33 mouse cellular contexts compared by ENCODE assay signal in genomic region chr6:24613346-24613745, GRCm38 (mm10). TPM values are rescaled to one million over a fixed set of nuclear protein-coding genes. Genes with fewer than 3 reads are reported as not detected.
"Had no signal": no experiment of that assay in that cellular context is flagged by ENCODE, and none has a peak within 500 bp of the region (broad histone marks: within the 10 kb centered on the region; RNA-seq: fewer than 3 reads in every experiment).

No protein-coding gene starts in this region.

- ATAC-seq: forebrain, embryonic 16.5 days; hindbrain, embryonic 16.5 days; inflammation-experienced regulatory T-cells, adult 6 months; intestine, embryonic 15.5 days; intestine, postnatal 0 days had no signal

- H3K27ac ChIP-seq: hindbrain, embryonic 10.5 days; hindbrain, embryonic 12.5 days; hindbrain, embryonic 14.5 days; intestine, embryonic 15.5 days; left cerebral cortex, adult 2 months; limb, embryonic 10.5 days; limb, embryonic 12.5 days; liver, embryonic 13.5 days; liver, embryonic 15.5 days had no signal

- H3K4me1 ChIP-seq: hindbrain, embryonic 10.5 days; hindbrain, embryonic 12.5 days; intestine, embryonic 15.5 days; limb, embryonic 10.5 days; limb, embryonic 12.5 days; liver, embryonic 13.5 days; liver, embryonic 15.5 days had no signal

- H3K4me3 ChIP-seq: heart, embryonic 13.5 days; heart, embryonic 15.5 days; hindbrain, embryonic 10.5 days; hindbrain, embryonic 12.5 days; intestine, embryonic 15.5 days; layer of hippocampus, adult 2 months; left cerebral cortex, adult 2 months; limb, embryonic 10.5 days; limb, embryonic 12.5 days; liver, embryonic 13.5 days; liver, embryonic 15.5 days had no signal

- H3K27me3 ChIP-seq: heart, embryonic 13.5 days; heart, embryonic 15.5 days; hindbrain, embryonic 12.5 days; intestine, embryonic 15.5 days; limb, embryonic 12.5 days; liver, embryonic 13.5 days; liver, embryonic 15.5 days had no signal

- H3K4me2 ChIP-seq: heart, embryonic 13.5 days; heart, embryonic 15.5 days; hindbrain, embryonic 12.5 days; hindbrain, embryonic 14.5 days; intestine, embryonic 15.5 days; limb, embryonic 12.5 days; liver, embryonic 11.5 days; liver, embryonic 13.5 days; liver, embryonic 15.5 days had no signal

- H3K9ac ChIP-seq: heart, embryonic 13.5 days; heart, embryonic 15.5 days; hindbrain, embryonic 12.5 days; hindbrain, embryonic 14.5 days; intestine, embryonic 15.5 days; limb, embryonic 12.5 days; liver, embryonic 13.5 days; liver, embryonic 15.5 days had no signal

- DNase-seq: gastrocnemius, postnatal 14 days; gastrocnemius, postnatal 36 days; heart, postnatal 10 days; heart, postnatal 4 days; kidney, adult 18-20 months; kidney, adult 8-10 months; kidney, postnatal 10 days; kidney, postnatal 25 days; kidney, postnatal 4 days; liver, embryonic 13.5 days had no signal

- H3K9me3 ChIP-seq: heart, embryonic 13.5 days; heart, embryonic 15.5 days; hindbrain, embryonic 10.5 days; hindbrain, embryonic 12.5 days; intestine, embryonic 15.5 days; limb, embryonic 10.5 days; limb, embryonic 12.5 days; liver, embryonic 13.5 days; liver, embryonic 15.5 days had no signal

RNA-seq across cellular contexts. Expression of gene Lmod2, which starts 15.8 kb away (rescaled TPM):
- total RNA-seq: granulocyte monocyte progenitor cell, adult 5-6 weeks; layer of hippocampus, adult 2 months; layer of hippocampus, postnatal 10 days; layer of hippocampus, postnatal 25 days; left cerebral cortex, adult 2 months; left cerebral cortex, postnatal 14 days; left cerebral cortex, postnatal 36 days had no signal
- polyA plus RNA-seq: forebrain, embryonic 16.5 days; frontal cortex, adult 2 months; hindbrain, embryonic 10.5 days; hindbrain, embryonic 12.5 days; hindbrain, embryonic 14.5 days; hindbrain, embryonic 16.5 days; inflammation-experienced regulatory T-cells, adult 6 months; intestine, embryonic 15.5 days; intestine, postnatal 0 days; kidney, embryonic 14.5 days; limb, embryonic 12.5 days had no signal
